Mouse (Mus musculus) gastrocnemius, postnatal 14 days (tissue): ENCODE data around the gene Sct. TPM values are rescaled to one million over a fixed set of nuclear protein-coding genes. Genes with fewer than 3 reads are reported as not detected.
"Not testable (repeated sequence)": the region's sequence is repeated elsewhere in the genome, so short reads cannot be mapped to it uniquely, and the experiment has no call there.

Source experiments
- DNase-seq: peaks from one replicate; pipeline ENCODE4 v3.0.0; 2021; ENCODE audit warnings: mixed read lengths
- intact Hi-C: fragments of 180-260 bp; cut with DNase I; formaldehyde crosslinking; loops from one replicate; pipeline ENCODE4 v1.15.1; 2025; ENCODE audit warnings: low total_unique reads
- total RNA-seq, 2 experiments: library from RNA; stranded (reverse); gene quantifications; 2 replicates each; pipeline ENCODE4 v1.2.3; 2021

Sct gene
- total RNA-seq, 2 experiments from 2014 or later, result 0.92 to 1.0 TPM

DNA sequence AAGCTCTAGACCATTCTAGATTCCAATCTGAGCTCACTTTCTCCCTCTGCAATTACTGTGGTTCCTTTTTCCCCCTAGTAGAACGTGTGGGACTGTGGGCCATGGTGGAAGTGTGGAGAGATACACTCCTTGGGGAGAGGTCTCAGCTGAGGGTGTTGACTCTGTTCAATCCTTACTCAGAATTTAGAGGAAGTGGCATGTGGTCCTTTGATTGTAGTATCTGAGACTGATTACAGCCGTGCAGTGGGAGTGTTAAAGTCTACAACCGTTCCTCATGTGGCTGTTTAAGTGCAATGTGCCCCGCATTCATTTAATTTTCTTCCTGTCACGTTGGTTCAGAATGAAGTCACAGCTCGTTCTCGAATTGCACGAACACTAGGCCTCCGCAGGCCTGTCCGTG is 22.8 kb downstream of the Sct start:
- no peak for DNase-seq
- intact Hi-C loops, result no loop called here

DNA sequence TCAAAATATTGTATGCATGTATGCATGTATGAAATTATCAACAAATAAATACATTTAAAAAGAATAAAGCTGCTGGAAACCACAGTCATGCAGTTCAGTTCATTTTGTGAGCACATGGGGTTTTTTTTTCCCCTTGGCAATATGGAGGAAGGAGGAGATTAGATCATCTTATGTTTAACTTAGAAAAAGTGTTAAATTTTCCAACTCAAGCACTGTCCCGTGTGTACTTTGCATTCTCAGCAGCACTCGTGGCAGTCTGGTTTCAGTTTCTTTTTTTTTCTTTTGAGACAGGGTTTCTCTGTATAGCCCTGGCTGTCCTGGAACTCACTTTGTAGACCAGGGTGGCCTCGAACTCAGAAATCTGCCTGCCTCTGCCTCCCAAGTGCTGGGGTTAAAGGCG is 28.4 kb downstream of the Sct start:
- intact Hi-C loops, DNase-seq: not testable (repeated sequence)

DNA sequence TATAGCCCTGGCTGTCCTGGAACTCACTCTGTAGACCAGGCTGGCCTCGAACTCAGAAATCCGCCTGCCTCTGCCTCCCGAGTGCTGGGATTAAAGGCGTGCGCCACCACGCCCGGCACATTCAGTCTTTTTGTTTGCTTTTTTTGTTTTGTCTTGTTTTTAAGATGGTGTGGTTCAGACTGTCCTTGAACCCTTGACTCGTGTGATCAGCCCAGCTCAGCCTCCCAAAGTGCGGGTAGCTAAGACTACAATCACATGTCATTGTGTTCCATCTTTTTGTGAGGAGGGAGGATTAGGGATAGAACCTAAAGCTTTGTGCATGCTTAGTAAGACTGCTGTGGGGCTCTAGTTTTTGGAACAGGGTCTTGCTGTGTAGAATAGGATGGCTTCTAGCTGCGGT is 47.4 kb downstream of the Sct start:
- intact Hi-C loops, result no loop called here
- DNase-seq, result no peak

DNA sequence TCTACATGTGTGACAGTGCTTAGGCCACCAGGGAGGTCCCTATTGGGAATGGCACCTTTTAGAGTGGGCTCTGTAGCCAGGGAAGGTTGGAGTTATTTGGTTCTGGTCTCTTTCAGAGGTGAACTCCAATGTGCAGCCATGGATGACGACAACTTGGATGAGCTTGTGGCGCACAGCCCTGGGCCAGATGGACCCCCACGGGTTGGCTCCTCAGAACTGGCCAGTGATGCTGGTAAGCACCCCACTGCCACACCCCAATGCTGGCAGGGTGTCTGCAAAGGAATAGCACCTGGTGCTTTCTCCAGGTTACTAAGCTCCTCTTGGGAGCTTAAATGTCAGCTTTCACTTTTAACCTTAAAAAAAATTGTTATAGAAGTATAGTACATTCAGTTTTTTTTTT is 47.8 kb downstream of the Sct start:
- no peak for DNase-seq
- intact Hi-C loops, result no loop called here

DNA sequence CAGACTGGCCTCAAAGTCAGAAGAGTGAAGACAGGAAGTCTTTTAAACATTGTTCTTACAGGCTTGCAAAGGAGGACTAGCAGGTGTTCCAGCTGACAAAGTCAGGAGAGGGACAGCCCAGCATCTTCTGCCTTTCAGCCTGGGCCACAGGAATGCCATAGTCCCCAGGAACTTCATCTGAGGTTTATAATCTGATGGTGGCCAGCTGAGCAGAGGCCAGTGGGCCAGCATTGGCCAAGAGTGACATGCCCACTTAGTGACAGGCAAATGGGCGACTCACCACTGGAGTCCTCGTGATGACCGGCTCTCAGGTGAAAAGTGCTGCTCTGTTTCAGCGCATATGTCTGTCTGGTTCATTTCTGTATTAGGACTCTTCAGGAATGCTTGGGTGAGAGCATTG is 48.4 kb downstream of the Sct start:
- no peak for DNase-seq
- intact Hi-C loops, result no loop called here

DNA sequence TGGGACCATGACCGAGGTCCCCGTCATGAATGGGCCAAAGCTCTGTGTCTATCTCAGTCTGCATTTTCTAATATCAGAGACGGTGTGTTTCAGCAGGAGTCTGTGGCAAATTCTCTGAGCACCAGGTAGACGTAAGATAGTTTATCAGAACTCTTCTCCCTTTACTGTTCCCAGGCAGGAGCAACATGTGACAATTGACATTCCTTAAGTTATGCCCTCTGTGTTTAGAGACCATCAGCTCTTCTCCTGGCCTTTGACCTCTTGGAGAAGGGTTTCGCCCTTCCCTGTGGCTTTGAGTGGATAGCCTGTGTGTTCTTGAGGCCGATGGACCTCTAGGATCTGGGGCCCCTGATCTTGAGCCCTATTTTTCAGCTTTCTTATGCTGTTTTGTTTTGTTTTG is 49.2 kb downstream of the Sct start:
- no peak for DNase-seq
- intact Hi-C loops, result no loop called here

Other genes with a start within 250 kb of the Sct start
- gene B4galnt4, start 218.0 kb downstream of the Sct start, total RNA-seq, result under 1 TPM in 1 of 2 experiments, not detected in 1; 0.23 TPM
- gene Pkp3, start 200.9 kb downstream of the Sct start, total RNA-seq, result not detected
- 1 to 10 TPM; 2.8 to 3.2 TPM for gene Sigirr, start 178.6 kb downstream of the Sct start, total RNA-seq
- not detected for gene Ano9, start 161.3 kb downstream of the Sct start, total RNA-seq
- 10 to 100 TPM; 15.5 to 21.9 TPM for gene Ptdss2, start 156.8 kb downstream of the Sct start, total RNA-seq
- gene Rnh1, start 106.3 kb downstream of the Sct start, total RNA-seq, result 10 to 100 TPM; 48.4 to 50.3 TPM
- gene Hras, start 85.1 kb downstream of the Sct start, total RNA-seq, result 100 to 1,000 TPM; 193 to 209 TPM
- gene Lrrc56, start 85.0 kb downstream of the Sct start, total RNA-seq, result 1 to 10 TPM; 2.2 to 2.4 TPM
- gene Lmntd2, start 65.1 kb downstream of the Sct start, total RNA-seq, result not detected
- gene Rassf7, start 63.3 kb downstream of the Sct start, total RNA-seq, result 1 to 10 TPM in 1 of 2 experiments, under 1 TPM in 1; 0.62 to 1.2 TPM
- gene Phrf1, start 50.3 kb downstream of the Sct start, total RNA-seq, result 10 to 100 TPM; 23.2 to 24.4 TPM
- 1 to 10 TPM in 1 of 2 experiments, under 1 TPM in 1; 0.82 to 1.1 TPM for gene Irf7, start 12.7 kb downstream of the Sct start, total RNA-seq
- under 1 TPM; 0.44 to 0.59 TPM for gene Cdhr5, start 2.3 kb downstream of the Sct start, total RNA-seq
- gene Drd4, start 12.9 kb upstream of the Sct start, total RNA-seq, result under 1 TPM; 0.31 to 0.33 TPM
- gene Deaf1, start 48.6 kb upstream of the Sct start, total RNA-seq, result 10 to 100 TPM; 15.5 to 18.9 TPM
- gene Tmem80, start 48.6 kb upstream of the Sct start, total RNA-seq, result 10 to 100 TPM in 1 of 2 experiments, 1 to 10 TPM in 1; 9.1 to 11.1 TPM
- gene Eps8l2, start 59.7 kb upstream of the Sct start, total RNA-seq, result 1 to 10 TPM; 1.8 to 3.3 TPM
- 100 to 1,000 TPM; 101 to 109 TPM for gene Taldo1, start 113.1 kb upstream of the Sct start, total RNA-seq
- 1 to 10 TPM; 6.2 to 9.6 TPM for gene Gatd1, start 135.0 kb upstream of the Sct start, total RNA-seq
- under 1 TPM; 0.47 to 0.82 TPM for gene Cend1, start 150.4 kb upstream of the Sct start, total RNA-seq
- 10 to 100 TPM; 14.8 to 32.4 TPM for gene Slc25a22, start 158.8 kb upstream of the Sct start, total RNA-seq
- gene Pidd1, start 164.9 kb upstream of the Sct start, total RNA-seq, result under 1 TPM; 0.55 to 0.75 TPM
- gene Rplp2, start 168.2 kb upstream of the Sct start, total RNA-seq, result 100 to 1,000 TPM; 730 to 819 TPM
- gene Pnpla2, start 176.1 kb upstream of the Sct start, total RNA-seq, result 100 to 1,000 TPM; 188 to 332 TPM
- 10 to 100 TPM in 1 of 2 experiments, 1 to 10 TPM in 1; 6.5 to 14.3 TPM for gene Cracr2b, start 182.0 kb upstream of the Sct start, total RNA-seq
- gene Cd151, start 188.3 kb upstream of the Sct start, total RNA-seq, result 10 to 100 TPM; 79.8 to 82.0 TPM
- gene Polr2l, start 196.0 kb upstream of the Sct start, total RNA-seq, result 10 to 100 TPM; 47.7 to 49.8 TPM
- 10 to 100 TPM; 15.3 TPM for gene Tspan4, start 196.1 kb upstream of the Sct start, total RNA-seq